Mouse (Mus musculus): ENCODE results near the gene Iqcn. TPM values are rescaled to one million over a fixed set of nuclear protein-coding genes. Genes with fewer than 3 reads are reported as not detected.

Iqcn gene
- total and polyA plus RNA-seq, 2 experiments from 2014 or later = not detected

DNA sequence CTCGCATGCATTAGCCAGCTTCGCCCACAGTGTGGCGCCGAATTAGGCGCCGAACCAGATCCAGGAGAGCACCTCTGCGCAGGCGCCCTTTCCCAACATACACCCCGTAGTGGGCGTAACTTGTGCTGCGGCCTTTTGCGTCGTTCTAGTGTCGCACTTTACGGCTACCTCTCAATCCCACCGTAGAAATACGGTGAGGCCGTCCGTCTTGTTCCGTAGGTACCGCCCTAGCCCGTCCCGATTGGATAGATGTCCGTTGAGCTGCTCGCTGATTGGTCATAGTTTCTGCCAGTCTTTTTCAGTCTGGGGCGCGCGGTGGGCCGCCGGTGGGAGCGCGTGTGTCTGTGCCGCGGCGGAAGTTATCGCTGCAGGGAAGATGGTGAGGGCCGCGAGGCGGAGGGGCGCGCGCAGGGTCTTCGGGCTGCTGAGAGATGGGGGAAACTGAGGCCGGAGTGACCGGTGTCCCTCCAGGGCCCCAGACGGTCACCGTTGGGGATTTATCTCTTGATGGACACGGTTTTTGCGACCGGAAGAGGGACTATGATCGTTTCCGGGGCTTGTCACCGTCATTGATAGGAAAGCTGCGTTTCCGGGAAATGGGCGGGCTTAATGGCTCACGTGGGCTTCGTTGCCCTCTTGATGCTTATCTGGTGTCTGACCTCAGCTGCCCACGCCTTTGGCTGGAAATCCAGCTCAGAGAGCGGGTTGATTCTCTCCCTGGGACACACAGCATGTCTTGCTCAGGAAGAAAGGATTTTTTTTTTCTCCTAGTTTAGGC, 30.0 kb upstream of the Iqcn start, which contains the start of gene Lsm4:
Lsm4 (plus strand) TSS at position 170 of the 778 bp plus-strand sequence.
- TF ChIP-seq EP300 (IDR thresholded peaks at IDR 0.05; ENCODE audit: low read depth) (peak; percentile 77; the same call in 1 of the 2 replicates), CTCF (IDR thresholded peaks at IDR 0.05; ENCODE audit: low read depth) (peak; percentile 89)
- WGBS = under 1% methylated on average over 60 of the region's 60 CpGs
- peak; percentile 96 for ATAC-seq (ENCODE audit: insufficient read depth, low read depth)

DNA sequence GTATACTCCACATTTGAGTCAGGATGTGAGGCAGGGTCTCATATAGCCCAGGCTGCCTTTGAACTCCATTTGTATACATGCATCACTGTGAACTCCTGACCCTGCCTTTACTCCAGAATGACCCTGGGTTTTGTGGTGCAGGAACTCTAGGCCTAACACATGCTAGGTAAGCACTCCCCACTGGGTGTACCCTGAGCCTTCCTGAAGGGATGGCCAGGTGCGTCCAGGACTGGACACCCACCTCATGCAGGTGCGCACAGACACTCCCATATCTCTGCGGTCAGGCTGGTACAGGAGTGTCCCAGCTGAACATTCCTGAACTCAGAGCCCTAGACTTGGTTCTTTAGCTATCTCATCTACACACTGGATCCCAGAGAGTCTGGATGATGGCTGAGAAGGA, 29.1 kb upstream of the Iqcn start:
- Histone ChIP-seq H3K4me1 (ENCODE audit: control insufficient read depth, insufficient read depth) (peaks cover 12% of the 10 kb centered on the region), H3K4me3 (ENCODE audit: low read depth, low read length) (peak overlapping the region; percentile 67), H3K36me3 (replicated peaks; ENCODE audit: control insufficient read depth, insufficient read depth, low read length) (peaks cover 14% of the 10 kb centered on the region; the same call in 1 of the 2 replicates), H3K9me3 (replicated peaks; ENCODE audit: control insufficient read depth, low read length) (no peaks in the 10 kb centered on the region), H3K9ac (replicated peaks; ENCODE audit: low read depth, low read length) (peak overlapping the region; percentile 65), H3K27ac (ENCODE audit: low read depth) (peak overlapping the region; percentile 96), H3K4me2 (ENCODE audit: low read depth, low read length) (peak overlapping the region; percentile 60), H3K27me3 (ENCODE audit: control insufficient read depth, insufficient read depth, low read length) (no peaks in the 10 kb centered on the region)
- DNase-seq (ENCODE audit: low spot score) (no peak), ATAC-seq (ENCODE audit: insufficient read depth, low read depth) (no peak)
- WGBS = 93% methylated on average over 3 of the region's 3 CpGs
- TF ChIP-seq EP300 (IDR thresholded peaks at IDR 0.05; ENCODE audit: low read depth) (no peak), CTCF (IDR thresholded peaks at IDR 0.05; ENCODE audit: low read depth) (no peak)

More for the DNA sequence above, 30.0 kb upstream of the Iqcn start, which contains the start of gene Lsm4:
- DNase-seq (ENCODE audit: low spot score) = peak; percentile 100
- Histone ChIP-seq H3K27me3 (ENCODE audit: control insufficient read depth, insufficient read depth, low read length) (no peaks in the 10 kb centered on the region), H3K36me3 (replicated peaks; ENCODE audit: control insufficient read depth, insufficient read depth, low read length) (0 out of 2 replicates have a peak, but pooled peaks cover 5% of the 10 kb centered on the region), H3K9me3 (replicated peaks; ENCODE audit: control insufficient read depth, low read length) (no peaks in the 10 kb centered on the region), H3K4me3 (ENCODE audit: low read depth, low read length) (peak within 1 kb of the TSS; percentile 67), H3K4me1 (ENCODE audit: control insufficient read depth, insufficient read depth) (peaks cover 12% of the 10 kb centered on the region), H3K9ac (replicated peaks; ENCODE audit: low read depth, low read length) (peak within 1 kb of the TSS; percentile 65), H3K27ac (ENCODE audit: low read depth) (peak within 1 kb of the TSS; percentile 96), H3K4me2 (ENCODE audit: low read depth, low read length) (peak within 1 kb of the TSS; percentile 60)

DNA sequence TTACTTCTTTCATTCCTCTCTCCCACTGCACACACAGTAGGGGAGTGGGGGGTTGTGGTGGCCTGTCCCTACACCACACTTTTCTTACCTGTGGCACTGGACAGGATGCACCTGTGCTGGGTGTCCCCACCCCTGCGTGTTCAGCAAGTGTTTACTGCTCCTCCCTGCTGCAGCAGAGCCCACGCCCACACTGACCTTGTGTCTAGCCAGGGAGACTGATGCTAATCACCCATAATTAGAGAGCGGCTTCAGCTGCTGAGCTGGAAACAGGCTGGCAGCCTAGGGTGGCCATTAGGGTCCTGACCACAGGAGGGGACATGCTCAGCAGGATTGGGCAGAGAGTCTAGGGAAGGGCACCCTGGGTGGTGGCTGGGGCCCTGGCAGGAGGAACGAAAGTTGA, 28.5 kb upstream of the Iqcn start:
- H3K4me1 ChIP-seq (ENCODE audit: control insufficient read depth, insufficient read depth) = peaks cover 15% of the 10 kb centered on the region
- ATAC-seq (ENCODE audit: insufficient read depth, low read depth) (no peak), DNase-seq (ENCODE audit: low spot score) (no peak)
- no peak overlapping the region for H3K4me3 ChIP-seq (ENCODE audit: low read depth, low read length)
- H3K27me3 ChIP-seq (ENCODE audit: control insufficient read depth, insufficient read depth, low read length) = no peaks in the 10 kb centered on the region
- TF ChIP-seq EP300 (IDR thresholded peaks at IDR 0.05; ENCODE audit: low read depth) (no peak), CTCF (IDR thresholded peaks at IDR 0.05; ENCODE audit: low read depth) (no peak)
- H3K9me3 ChIP-seq (replicated peaks; ENCODE audit: control insufficient read depth, low read length) = no peaks in the 10 kb centered on the region
- H3K9ac ChIP-seq (replicated peaks; ENCODE audit: low read depth, low read length) = no peak overlapping the region
- peaks cover 15% of the 10 kb centered on the region; the same call in 1 of the 2 replicates for H3K36me3 ChIP-seq (replicated peaks; ENCODE audit: control insufficient read depth, insufficient read depth, low read length)
- peak overlapping the region; percentile 96; the same call in 1 of the 2 replicates for H3K27ac ChIP-seq (ENCODE audit: low read depth)
- H3K4me2 ChIP-seq (ENCODE audit: low read depth, low read length) = no peak overlapping the region
- 75% methylated on average over 4 of the region's 4 CpGs for WGBS

DNA sequence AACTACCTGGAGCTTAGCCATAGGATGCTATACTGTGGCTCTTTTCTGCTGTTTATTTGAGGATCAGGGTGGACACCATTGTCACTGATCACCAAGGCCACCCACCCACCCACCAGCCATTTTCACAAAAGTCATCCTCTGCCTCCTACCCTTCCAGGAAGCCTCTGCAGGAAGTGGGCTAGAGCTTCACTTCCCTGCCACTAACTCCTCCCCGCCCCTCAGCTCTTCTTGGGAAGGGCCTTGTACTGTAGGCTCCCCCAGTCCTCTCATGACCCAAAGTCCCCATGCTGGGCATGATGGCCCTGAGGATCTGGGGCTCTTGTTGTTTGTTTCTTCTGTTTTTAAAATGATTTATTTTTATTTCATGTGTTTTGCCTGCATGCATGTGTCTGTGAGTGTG, 27.9 kb upstream of the Iqcn start:
- Histone ChIP-seq H3K4me1 (ENCODE audit: control insufficient read depth, insufficient read depth) (peaks cover 18% of the 10 kb centered on the region), H3K27me3 (ENCODE audit: control insufficient read depth, insufficient read depth, low read length) (no peaks in the 10 kb centered on the region), H3K36me3 (replicated peaks; ENCODE audit: control insufficient read depth, insufficient read depth, low read length) (peaks cover 15% of the 10 kb centered on the region; the same call in 1 of the 2 replicates), H3K27ac (ENCODE audit: low read depth) (no peak overlapping the region), H3K9ac (replicated peaks; ENCODE audit: low read depth, low read length) (no peak overlapping the region), H3K4me2 (ENCODE audit: low read depth, low read length) (no peak overlapping the region), H3K9me3 (replicated peaks; ENCODE audit: control insufficient read depth, low read length) (no peaks in the 10 kb centered on the region), H3K4me3 (ENCODE audit: low read depth, low read length) (no peak overlapping the region)
- ATAC-seq (ENCODE audit: insufficient read depth, low read depth) (no peak), DNase-seq (ENCODE audit: low spot score) (no peak)
- TF ChIP-seq CTCF (IDR thresholded peaks at IDR 0.05; ENCODE audit: low read depth) (no peak), EP300 (IDR thresholded peaks at IDR 0.05; ENCODE audit: low read depth) (no peak)
- 74% methylated on average over 1 of the region's 1 CpGs for WGBS

DNA sequence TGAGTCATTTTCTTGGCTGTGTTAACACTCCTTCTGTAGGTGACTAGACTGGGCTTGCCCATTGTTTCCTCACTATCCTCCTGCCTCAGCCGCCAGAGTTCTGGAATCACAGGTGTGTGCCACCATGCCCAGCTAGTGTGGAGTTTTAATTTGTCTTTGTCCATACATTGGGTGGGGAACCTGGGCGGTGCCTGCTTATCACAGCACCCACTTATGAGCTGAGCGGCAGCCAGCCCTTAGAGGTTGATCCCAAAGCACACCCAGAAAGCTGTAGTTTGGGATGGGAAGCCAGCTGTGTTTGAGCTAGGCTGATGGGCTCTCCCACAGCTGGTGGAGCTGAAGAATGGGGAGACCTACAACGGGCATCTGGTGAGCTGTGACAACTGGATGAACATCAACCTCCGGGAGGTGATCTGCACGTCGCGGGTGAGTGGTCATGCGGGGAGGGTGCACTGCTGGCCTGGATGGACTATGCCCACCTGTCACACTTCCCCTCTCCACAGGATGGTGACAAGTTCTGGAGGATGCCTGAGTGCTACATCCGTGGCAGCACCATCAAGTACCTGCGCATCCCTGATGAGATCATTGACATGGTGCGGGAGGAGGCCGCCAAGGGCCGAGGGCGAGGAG, 25.7 kb upstream of the Iqcn start:
- no peak overlapping the region for H3K4me2 ChIP-seq (ENCODE audit: low read depth, low read length)
- 88% methylated on average over 15 of the region's 15 CpGs for WGBS
- H3K9me3 ChIP-seq (replicated peaks; ENCODE audit: control insufficient read depth, low read length) = no peaks in the 10 kb centered on the region
- TF ChIP-seq CTCF (IDR thresholded peaks at IDR 0.05; ENCODE audit: low read depth) (no peak), EP300 (IDR thresholded peaks at IDR 0.05; ENCODE audit: low read depth) (no peak)
- no peak overlapping the region for H3K9ac ChIP-seq (replicated peaks; ENCODE audit: low read depth, low read length)
- ATAC-seq (ENCODE audit: insufficient read depth, low read depth) (no peak), DNase-seq (ENCODE audit: low spot score) (no peak)
- peaks cover 15% of the 10 kb centered on the region; the same call in 1 of the 2 replicates for H3K36me3 ChIP-seq (replicated peaks; ENCODE audit: control insufficient read depth, insufficient read depth, low read length)
- H3K4me3 ChIP-seq (ENCODE audit: low read depth, low read length) = no peak overlapping the region
- H3K27ac ChIP-seq (ENCODE audit: low read depth) = no peak overlapping the region
- peaks cover 29% of the 10 kb centered on the region for H3K4me1 ChIP-seq (ENCODE audit: control insufficient read depth, insufficient read depth)
- H3K27me3 ChIP-seq (ENCODE audit: control insufficient read depth, insufficient read depth, low read length) = no peaks in the 10 kb centered on the region
